Mouse (Mus musculus): ENCODE measurements around the gene Fmo6.

Gene Fmo6

GRCm38 (mm10) chr1:162937415-162937814, at the start of gene Fmo6:
Gene Fmo6 (minus strand): TSS chr1:162937515.
- no peak for DNase-seq

GRCm38 (mm10) chr1:162986777-162987176, 49.5 kb upstream of the Fmo6 start:
- no peak for DNase-seq

GRCm38 (mm10) chr1:162986121-162986748, 48.9 kb upstream of the Fmo6 start:
- no peak for DNase-seq

GRCm38 (mm10) chr1:162984428-162984827, 47.1 kb upstream of the Fmo6 start, which contains the start of gene Fmo3:
Gene Fmo3 (minus strand): TSS chr1:162984528.
- DNase-seq: no peak

- DNase-seq: no peak
These were observed 26.2 kb upstream of the Fmo6 start for GRCm38 (mm10) chr1:162963556-162963955.

GRCm38 (mm10) chr1:162957422-162957821, 20.1 kb upstream of the Fmo6 start:
- DNase-seq: peak; percentile 24

GRCm38 (mm10) chr1:162953079-162953478, 15.8 kb upstream of the Fmo6 start:
- no peak for DNase-seq

GRCm38 (mm10) chr1:162949763-162950162, 12.4 kb upstream of the Fmo6 start:
- DNase-seq: no peak

GRCm38 (mm10) chr1:162947934-162948333, 10.6 kb upstream of the Fmo6 start:
- no peak for DNase-seq

- no peak for DNase-seq
These were observed 9.7 kb upstream of the Fmo6 start for GRCm38 (mm10) chr1:162946837-162947558.

GRCm38 (mm10) chr1:162943700-162944099, 6.4 kb upstream of the Fmo6 start:
- DNase-seq: no peak

GRCm38 (mm10) chr1:162938696-162939351, 1.5 kb upstream of the Fmo6 start:
- DNase-seq: peak; percentile 68

- DNase-seq: no peak
These were observed 818 bp upstream of the Fmo6 start for GRCm38 (mm10) chr1:162937970-162938695.

GRCm38 (mm10) chr1:162934374-162935012, 2.8 kb downstream of the Fmo6 start:
- no peak for DNase-seq

- DNase-seq: peak; percentile 22
These were observed 4.9 kb downstream of the Fmo6 start for GRCm38 (mm10) chr1:162932386-162932785.

GRCm38 (mm10) chr1:162931880-162932279, 5.4 kb downstream of the Fmo6 start:
- DNase-seq: no peak

- peak; percentile 31 for DNase-seq
These were observed 5.9 kb downstream of the Fmo6 start for GRCm38 (mm10) chr1:162931310-162931875.

GRCm38 (mm10) chr1:162930631-162931030, 6.7 kb downstream of the Fmo6 start:
- DNase-seq: no peak

- no peak for DNase-seq
These were observed 8.2 kb downstream of the Fmo6 start for GRCm38 (mm10) chr1:162929146-162929545.

GRCm38 (mm10) chr1:162925121-162925520, 12.2 kb downstream of the Fmo6 start:
- no peak for DNase-seq

GRCm38 (mm10) chr1:162916661-162917060, 20.7 kb downstream of the Fmo6 start:
- DNase-seq: no peak

GRCm38 (mm10) chr1:162914932-162915556, 22.3 kb downstream of the Fmo6 start:
- no peak for DNase-seq

Data from kidney, postnatal 14 days (tissue).